Mouse (Mus musculus) testis, adult 2 months (tissue): ENCODE measurements around the gene Cic.

Experiments used
- CTCF ChIP-seq: fragments of 200-500 bp; IDR thresholded peaks from 2 replicates; pipeline ENCODE4 v1.5.1; 2012; ENCODE audit warnings: low read depth, mild to moderate bottlenecking, inconsistent platforms, low read length, moderate library complexity; ENCODE audit not compliant: control insufficient read depth, insufficient read depth, insufficient replicate concordance
- POLR2A ChIP-seq: fragments of 200-500 bp; IDR thresholded peaks from 2 replicates; pipeline ENCODE4 v1.6.1; 2012; ENCODE audit warnings: low read depth, mild to moderate bottlenecking, inconsistent platforms, low read length, moderate library complexity; ENCODE audit not compliant: control insufficient read depth

DNA sequence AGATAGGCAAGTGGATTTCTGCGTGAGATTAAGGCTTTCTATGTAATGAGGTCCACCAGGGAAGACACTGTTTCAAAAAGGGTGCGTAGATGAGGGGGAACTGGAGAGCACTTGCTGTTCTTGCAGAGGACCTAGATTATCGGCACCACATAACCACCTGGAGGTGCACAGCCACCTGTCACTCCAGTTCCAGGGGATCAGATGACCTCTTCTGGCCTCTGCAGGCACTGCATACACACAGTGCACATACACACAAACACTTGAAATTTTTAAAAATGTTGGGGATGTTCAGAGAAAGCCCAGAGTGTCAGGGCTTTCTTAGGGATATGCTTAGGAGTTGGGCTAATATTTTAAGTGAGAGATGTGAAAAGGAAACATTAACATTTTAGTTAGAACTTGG is 22.4 kb downstream of the Cic start:
- TF ChIP-seq POLR2A: no peak
- no peak for TF ChIP-seq CTCF
